Mouse (Mus musculus): Measurements from ENCODE around the gene Tsga8. TPM values are rescaled to one million over a fixed set of nuclear protein-coding genes. Genes with fewer than 3 reads are reported as not detected.

The Tsga8 gene
- total RNA-seq (2021) = not detected

DNA sequence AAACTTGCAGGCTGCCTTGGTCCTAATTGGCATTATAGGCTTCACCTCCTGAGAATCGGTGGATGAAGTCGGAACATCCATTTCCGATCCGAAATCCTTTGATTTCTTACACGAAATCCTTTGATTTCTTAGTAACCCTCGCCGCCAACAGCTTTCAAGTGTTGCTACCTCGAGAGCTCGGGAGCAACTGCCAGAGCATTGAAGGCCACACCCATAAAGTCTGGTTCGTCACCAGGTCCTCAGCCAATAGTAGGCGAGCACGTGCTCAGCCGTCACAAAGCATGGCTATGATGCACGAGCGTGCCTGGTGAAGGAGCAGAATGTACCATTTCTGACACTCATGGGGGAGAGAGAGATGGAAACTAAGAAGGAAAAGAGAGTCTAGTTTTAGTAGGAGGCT lies at the start of gene Tsga8:
Tsga8 (minus strand) TSS at position 327 of the 400 bp plus-strand sequence.
- DNase-seq (ENCODE audit: low spot score in 2 of 2) = no peak
- intact Hi-C loops (cut with DNase I) = no loop called here
